Mouse (Mus musculus) MEL (cell line): ENCODE results near the gene Kmt2a.

Source experiments
- CTCF ChIP-seq, 3 experiments: IDR thresholded peaks in 2 of 3; conservative IDR thresholded peaks in 1 of 3; 2 replicates each; pipeline ENCODE4 v1.5.1; 2011 to 2012; ENCODE audit warnings: low read length in 3 of 3, low read depth in 2 of 3, mild to moderate bottlenecking in 2 of 3, improper control_type of control experiment in 1 of 3, inconsistent platforms in 1 of 3, mixed read lengths in 1 of 3, moderate library complexity in 1 of 3; ENCODE audit not compliant: control insufficient read depth in 1 of 3, insufficient read depth in 1 of 3, poor library complexity in 1 of 3, severe bottlenecking in 1 of 3
- POLR2A ChIP-seq, 2 experiments: IDR thresholded peaks; 2 replicates each; pipeline ENCODE4 v1.6.1; 2011 to 2012; ENCODE audit warnings: low read length in 2 of 2, mild to moderate bottlenecking in 2 of 2, control low read depth in 1 of 2, improper control_type of control experiment in 1 of 2, low read depth in 1 of 2, moderate library complexity in 1 of 2; ENCODE audit not compliant: control insufficient read depth in 1 of 2, insufficient read depth in 1 of 2, poor library complexity in 1 of 2
- UBTF ChIP-seq: IDR thresholded peaks from 2 replicates; pipeline ENCODE4 v1.6.1; 2012; ENCODE audit warnings: low read depth, mild to moderate bottlenecking, inconsistent platforms, low read length, improper control_type of control experiment, moderate library complexity, borderline replicate concordance; ENCODE audit not compliant: insufficient read depth

DNA sequence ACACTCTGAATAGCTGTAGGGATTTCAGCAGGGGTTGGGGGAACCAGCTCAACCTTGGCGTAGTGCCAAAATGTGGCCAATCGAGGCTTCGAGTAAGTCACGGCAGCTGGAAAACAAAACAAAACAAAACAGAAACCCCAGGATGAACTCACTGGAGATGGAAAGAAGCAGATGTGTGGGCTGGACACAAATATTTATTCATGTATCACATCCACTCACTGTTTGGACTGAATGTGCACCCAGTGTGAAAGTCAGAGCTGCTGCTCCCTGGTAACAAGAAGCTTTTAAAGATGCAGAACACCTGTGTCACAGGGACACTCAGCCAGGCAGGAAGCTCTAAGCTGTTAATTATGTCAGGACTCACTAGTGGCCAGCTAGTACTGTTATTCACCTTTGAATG is 33.6 kb upstream of the Kmt2a start:
- TF ChIP-seq CTCF (IDR thresholded peaks at IDR 0.05 in 2 of 3, conservative IDR thresholded peaks at IDR 0.05 in 1 of 3; ENCODE audit: control insufficient read depth in 1 of 3, insufficient read depth in 1 of 3, low read depth in 2 of 3, low read length in 3 of 3, poor library complexity in 1 of 3, severe bottlenecking in 1 of 3), result no peak
- TF ChIP-seq UBTF, result no peak
- no peak for TF ChIP-seq POLR2A (IDR thresholded peaks at IDR 0.05; ENCODE audit: control insufficient read depth in 1 of 2, insufficient read depth in 1 of 2, low read depth in 1 of 2, low read length in 2 of 2, poor library complexity in 1 of 2)
